Mouse (Mus musculus) kidney, postnatal 10 days (tissue): Measurements from ENCODE around the gene Asgr1.
"Not testable (repeated sequence)": the region's sequence is repeated elsewhere in the genome, so short reads cannot be mapped to it uniquely, and the experiment has no call there.

Experiments used
- DNase-seq: peaks from one replicate; pipeline ENCODE4 v3.0.0; 2021; ENCODE audit warnings: mixed read lengths

Asgr1 gene

GRCm38 (mm10) chr11:70053898-70054570, at the start of gene Asgr1:
TSS of gene Asgr1 (plus strand) at chr11:70054085.
- no peak for DNase-seq

GRCm38 (mm10) chr11:70005521-70005920, 48.4 kb upstream of the Asgr1 start:
- DNase-seq: no peak

GRCm38 (mm10) chr11:70010033-70010432, 43.9 kb upstream of the Asgr1 start:
- DNase-seq: no peak

GRCm38 (mm10) chr11:70010548-70010947, 43.3 kb upstream of the Asgr1 start:
- peak; percentile 11 for DNase-seq

GRCm38 (mm10) chr11:70010961-70011360, 42.9 kb upstream of the Asgr1 start:
- no peak for DNase-seq

GRCm38 (mm10) chr11:70012931-70013330, 41.0 kb upstream of the Asgr1 start:
- DNase-seq: no peak

GRCm38 (mm10) chr11:70013408-70013807, 40.5 kb upstream of the Asgr1 start:
- peak; percentile 6 for DNase-seq

- DNase-seq: peak; percentile 9
These were observed 39.8 kb upstream of the Asgr1 start for GRCm38 (mm10) chr11:70014051-70014450.

GRCm38 (mm10) chr11:70014880-70015558, 38.9 kb upstream of the Asgr1 start, which contains the start of gene Acadvl:
TSS of gene Acadvl (minus strand) at chr11:70015411.
- DNase-seq: peak; percentile 94

GRCm38 (mm10) chr11:70015677-70016076, 38.2 kb upstream of the Asgr1 start:
- no peak for DNase-seq

GRCm38 (mm10) chr11:70016177-70016576, 37.7 kb upstream of the Asgr1 start:
- DNase-seq: not testable (repeated sequence)

GRCm38 (mm10) chr11:70016669-70017068, 37.2 kb upstream of the Asgr1 start, which contains the start of gene Dlg4:
TSS of gene Dlg4 (plus strand) at chr11:70016942.
- DNase-seq: no peak

- DNase-seq: peak; percentile 13
These were observed 36.6 kb upstream of the Asgr1 start for GRCm38 (mm10) chr11:70017199-70017767.

GRCm38 (mm10) chr11:70018131-70018990, 35.5 kb upstream of the Asgr1 start:
- DNase-seq: peak; percentile 81

GRCm38 (mm10) chr11:70019495-70020021, 34.3 kb upstream of the Asgr1 start:
- no peak for DNase-seq

GRCm38 (mm10) chr11:70020022-70020631, 33.8 kb upstream of the Asgr1 start:
- DNase-seq: peak; percentile 39

GRCm38 (mm10) chr11:70020731-70021263, 33.1 kb upstream of the Asgr1 start:
- peak; percentile 82 for DNase-seq

GRCm38 (mm10) chr11:70021264-70022132, 32.4 kb upstream of the Asgr1 start:
- peak; percentile 99 for DNase-seq

GRCm38 (mm10) chr11:70023481-70024150, 30.3 kb upstream of the Asgr1 start:
- peak; percentile 69 for DNase-seq

- DNase-seq: no peak
These were observed 29.8 kb upstream of the Asgr1 start for GRCm38 (mm10) chr11:70024151-70024514.
